Mouse (Mus musculus): ENCODE results near the gene Dpf2.
A peak's percentile ranks its signal among the peaks of the same experiment; 100 is the strongest.

- TF ChIP-seq EP300 (optimal IDR thresholded peaks at IDR 0.05) (no peak), CTCF (IDR thresholded peaks at IDR 0.05; ENCODE audit: low read depth) (peak; percentile 53)
Observed at GRCm38 (mm10) chr19:5912103-5913006, 455 bp downstream of the Dpf2 start.

Data from stomach, postnatal 0 days (tissue).